In the genomic region with DNA sequence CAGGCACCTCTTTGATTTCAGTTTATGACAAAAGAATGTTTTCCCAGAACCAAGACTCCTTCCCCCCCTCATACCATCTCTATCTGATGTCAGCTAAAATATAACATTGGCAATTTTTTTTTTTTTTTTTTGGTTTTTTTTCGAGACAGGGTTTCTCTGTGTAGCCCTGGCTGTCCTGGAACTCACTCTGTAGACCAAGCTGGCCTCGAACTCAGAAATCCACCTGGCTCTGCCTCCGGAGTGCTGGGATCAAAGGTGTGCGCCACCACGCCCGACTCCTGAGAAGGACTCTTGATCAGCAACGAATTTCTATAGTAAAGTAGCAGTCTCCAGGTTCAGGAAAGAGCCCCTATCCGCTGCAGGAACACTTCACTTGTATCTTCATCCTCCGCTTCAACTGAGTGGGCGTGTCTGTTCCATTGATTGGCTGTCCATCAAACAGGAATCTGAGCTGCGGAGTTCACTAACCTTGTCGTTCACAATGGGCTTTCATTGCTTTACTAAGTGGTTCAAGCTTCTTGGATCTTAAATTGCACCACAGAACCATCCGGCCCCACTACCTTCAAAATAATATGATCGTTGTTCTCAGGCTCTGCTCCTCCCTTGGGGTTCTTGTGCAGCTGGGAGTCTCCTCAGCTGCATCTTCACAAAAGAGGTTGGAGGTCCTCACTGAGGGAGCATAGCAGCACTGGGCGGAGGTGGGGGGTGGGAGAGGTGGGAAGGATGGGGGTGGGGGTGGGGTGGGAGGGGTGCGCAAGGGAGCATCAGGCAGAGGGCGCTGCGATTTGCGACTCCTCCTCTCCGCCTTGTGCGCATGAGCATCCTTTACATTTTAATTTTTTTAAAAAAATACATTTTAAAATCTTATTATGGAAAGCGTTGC, we compare ENCODE assay signal across 8 mouse cellular contexts. TPM values are rescaled to one million over a fixed set of nuclear protein-coding genes. Genes with fewer than 3 reads are reported as not detected.
DNase-seq lines count a peak whose midpoint lies in the region; ATAC-seq and TF ChIP-seq lines count a peak whose summit lies in the region.

No protein-coding gene starts in this region.

- H3K4me2 ChIP-seq in heart, embryonic 12.5 days: peak overlapping the region; percentile 74
- peak overlapping the region; percentile 63 for H3K4me2 ChIP-seq in forebrain, embryonic 16.5 days (ENCODE audit: low read length)
- peak overlapping the region; percentile 45 for H3K4me2 ChIP-seq in limb, embryonic 15.5 days
- H3K4me2 ChIP-seq in stomach, embryonic 16.5 days (ENCODE audit: low read depth, low read length): peak overlapping the region; percentile 48

- H3K9ac ChIP-seq in heart, embryonic 12.5 days: 0 out of 2 replicates have a peak overlapping the region, but pooled peaks have one; percentile 50
- 0 out of 2 replicates have a peak overlapping the region, but pooled peaks have one; percentile 35 for H3K9ac ChIP-seq in ES-E14 (ENCODE audit: insufficient read depth, low read depth, low read length, poor library complexity, severe bottlenecking)
- peak overlapping the region; percentile 62 for H3K9ac ChIP-seq in forebrain, embryonic 16.5 days (replicated peaks; ENCODE audit: low read depth, low read length)
- no peak overlapping the region for H3K9ac ChIP-seq in limb, embryonic 15.5 days
- H3K9ac ChIP-seq in stomach, embryonic 16.5 days (ENCODE audit: low read length): no peak overlapping the region

- H3K4me1 ChIP-seq in heart, embryonic 12.5 days (replicated peaks): peaks cover 8% of the 10 kb centered on the region; the same call in 1 of the 2 replicates
- peaks cover 0 to 9% of the 10 kb centered on the region in 2 experiments; a peak in 1 of 4 replicates for H3K4me1 ChIP-seq in ES-E14 (ENCODE audit: control insufficient read depth in 2 of 2, insufficient read depth in 2 of 2, low read length in 2 of 2, poor library complexity in 1 of 2)
- 0 out of 2 replicates have a peak, but pooled peaks cover 3% of the 10 kb centered on the region for H3K4me1 ChIP-seq in forebrain, embryonic 16.5 days (replicated peaks; ENCODE audit: control insufficient read depth, insufficient read depth, low read length)
- H3K4me1 ChIP-seq in limb, embryonic 15.5 days: no peaks in the 10 kb centered on the region
- no peaks in the 10 kb centered on the region for H3K4me1 ChIP-seq in stomach, embryonic 16.5 days (ENCODE audit: control insufficient read depth, insufficient read depth, low read length)

- intact Hi-C loops in heart, postnatal 10 days (cut with DNase I): no loop called here

- 10% methylated on average over 22 of the region's 22 CpGs for WGBS in heart, embryonic 12.5 days
- 4% methylated on average over 22 of the region's 22 CpGs for WGBS in forebrain, embryonic 16.5 days
- 11% methylated on average over 22 of the region's 22 CpGs for WGBS in limb, embryonic 15.5 days
- 13% methylated on average over 22 of the region's 22 CpGs for WGBS in stomach, embryonic 16.5 days

- no peak overlapping the region for H3K27ac ChIP-seq in heart, embryonic 12.5 days (ENCODE audit: poor library complexity, severe bottlenecking)
- H3K27ac ChIP-seq in ES-E14 (ENCODE audit: insufficient read depth, low read depth, low read length, poor library complexity, severe bottlenecking): peak overlapping the region; percentile 78; the same call in 1 of the 2 replicates
- H3K27ac ChIP-seq in forebrain, embryonic 16.5 days (ENCODE audit: low read length): peak overlapping the region; percentile 87
- no peak overlapping the region for H3K27ac ChIP-seq in limb, embryonic 15.5 days
- no peak overlapping the region for H3K27ac ChIP-seq in stomach, embryonic 16.5 days (ENCODE audit: low read length)

- H3K27me3 ChIP-seq in heart, embryonic 12.5 days (replicated peaks): no peaks in the 10 kb centered on the region
- no peaks in the 10 kb centered on the region for H3K27me3 ChIP-seq in forebrain, embryonic 16.5 days (replicated peaks; ENCODE audit: control insufficient read depth, insufficient read depth, low read length)
- H3K27me3 ChIP-seq in limb, embryonic 15.5 days: no peaks in the 10 kb centered on the region
- H3K27me3 ChIP-seq in stomach, embryonic 16.5 days (ENCODE audit: control insufficient read depth, insufficient read depth, low read length): no peaks in the 10 kb centered on the region

- no peaks in the 10 kb centered on the region for H3K9me3 ChIP-seq in heart, embryonic 12.5 days (replicated peaks)
- no peaks in the 10 kb centered on the region for H3K9me3 ChIP-seq in ES-E14 (ENCODE audit: control insufficient read depth, insufficient read depth, low read depth, low read length)
- H3K9me3 ChIP-seq in forebrain, embryonic 16.5 days (ENCODE audit: control insufficient read depth, low read length): no peaks in the 10 kb centered on the region
- H3K9me3 ChIP-seq in limb, embryonic 15.5 days: no peaks in the 10 kb centered on the region
- H3K9me3 ChIP-seq in stomach, embryonic 16.5 days (replicated peaks; ENCODE audit: control insufficient read depth, low read length): no peaks in the 10 kb centered on the region

- no peaks in the 10 kb centered on the region for H3K36me3 ChIP-seq in heart, embryonic 12.5 days
- no peaks in the 10 kb centered on the region for H3K36me3 ChIP-seq in ES-E14 (ENCODE audit: control insufficient read depth, insufficient read depth, low read length, poor library complexity, severe bottlenecking)
- H3K36me3 ChIP-seq in forebrain, embryonic 16.5 days (ENCODE audit: control insufficient read depth, insufficient read depth): no peaks in the 10 kb centered on the region
- no peaks in the 10 kb centered on the region for H3K36me3 ChIP-seq in limb, embryonic 15.5 days
- no peaks in the 10 kb centered on the region for H3K36me3 ChIP-seq in stomach, embryonic 16.5 days (ENCODE audit: control insufficient read depth, insufficient read depth, low read length)

- in situ Hi-C loops in ES-E14 (cut with MboI; ENCODE audit: low sequenced_read_pairs in 2 of 2, unreplicated experiment in 2 of 2): no loop called here

- H3K4me3 ChIP-seq in heart, embryonic 12.5 days: peak overlapping the region; percentile 27
- H3K4me3 ChIP-seq in ES-E14 (ENCODE audit: insufficient read depth in 1 of 2, low read depth in 1 of 2, low read length in 2 of 2, poor library complexity in 1 of 2, severe bottlenecking in 1 of 2): peak overlapping the region; percentile 57 to 63
- peak overlapping the region; percentile 52 for H3K4me3 ChIP-seq in forebrain, embryonic 16.5 days (replicated peaks; ENCODE audit: low read length)
- H3K4me3 ChIP-seq in limb, embryonic 15.5 days: peak overlapping the region; percentile 30
- peak overlapping the region; percentile 26 for H3K4me3 ChIP-seq in stomach, embryonic 16.5 days (replicated peaks; ENCODE audit: low read length)

- no peak for ATAC-seq in heart, embryonic 12.5 days (ENCODE audit: insufficient number of reproducible peaks, low FRiP score)
- peak; percentile 84 for ATAC-seq in forebrain, embryonic 16.5 days
- ATAC-seq in limb, embryonic 15.5 days (ENCODE audit: insufficient number of reproducible peaks, low FRiP score, low TSS enrichment, low read depth): no peak
- ATAC-seq in stomach, embryonic 16.5 days (ENCODE audit: insufficient read depth, low FRiP score): no peak

- DNase-seq in heart, postnatal 10 days: no peak
- peak; percentile 57 for DNase-seq in ES-E14 (ENCODE audit: low read depth, low spot score)
- no peak for DNase-seq in adrenal gland, adult (ENCODE audit: inconsistent age in 2 of 2, low spot score in 1 of 2)
- no peak for DNase-seq in adrenal gland, adult 8-10 months

TF ChIP-seq in ES-E14, 5 proteins besides CTCF, POLR2A, EP300 and RAD21:
- TF ChIP-seq CHD2 (IDR thresholded peaks at IDR 0.05; ENCODE audit: low read depth, low read length): no peak
- TF ChIP-seq HCFC1 (IDR thresholded peaks at IDR 0.05; ENCODE audit: borderline replicate concordance, insufficient read depth, low read length): no peak
- no peak for TF ChIP-seq ZC3H11A (IDR thresholded peaks at IDR 0.05; ENCODE audit: borderline replicate concordance, low read depth, low read length)
- no peak for TF ChIP-seq MAFK (IDR thresholded peaks at IDR 0.05; ENCODE audit: insufficient read depth, low read depth, low read length)
- no peak for TF ChIP-seq ZNF384 (IDR thresholded peaks at IDR 0.05; ENCODE audit: low read depth, low read length)

RNA-seq across cellular contexts. Expression of a gene that starts 14.1 kb away (rescaled TPM):
- 119 and 127 TPM in 2 replicates for polyA plus RNA-seq in heart, embryonic 12.5 days (2016; fragmentation: Nextera tagmentation; extraction: Ambion mirVana)
- total RNA-seq in heart, postnatal 10 days (2021): 10 to 100 TPM; 37.4 to 37.7 TPM
- 86.0 and 90.5 TPM in 2 replicates for total RNA-seq in ES-E14 (2012; rRNA removed)
- 281 and 310 TPM in 2 replicates for polyA plus RNA-seq in forebrain, embryonic 16.5 days (2015; fragmentation: Nextera tagmentation; extraction: Ambion mirVana)
- 73.9 and 96.7 TPM in 2 replicates for polyA plus RNA-seq in limb, embryonic 15.5 days (2015; fragmentation: Nextera tagmentation; extraction: Ambion mirVana)
- polyA plus RNA-seq in stomach, embryonic 16.5 days (2015; fragmentation: Nextera tagmentation; extraction: Ambion mirVana): 61.7 and 72.9 TPM in 2 replicates
- 10 to 100 TPM; 49.0 to 67.3 (median 52.6) TPM for total RNA-seq in adrenal gland, adult 8-10 months (2022)

RNA-seq across cellular contexts. Expression of a gene that starts 24.9 kb away (rescaled TPM):
- polyA plus RNA-seq in heart, embryonic 12.5 days (2016; fragmentation: Nextera tagmentation; extraction: Ambion mirVana): 3.5 and 3.9 TPM in 2 replicates
- total RNA-seq in heart, postnatal 10 days (2021): 1 to 10 TPM; 1.1 to 1.7 TPM
- total RNA-seq in ES-E14 (2012; rRNA removed): 3.5 and 5.8 TPM in 2 replicates
- polyA plus RNA-seq in forebrain, embryonic 16.5 days (2015; fragmentation: Nextera tagmentation; extraction: Ambion mirVana): 6.1 and 6.7 TPM in 2 replicates
- 3.4 and 4.0 TPM in 2 replicates for polyA plus RNA-seq in limb, embryonic 15.5 days (2015; fragmentation: Nextera tagmentation; extraction: Ambion mirVana)
- polyA plus RNA-seq in stomach, embryonic 16.5 days (2015; fragmentation: Nextera tagmentation; extraction: Ambion mirVana): 3.7 and 4.2 TPM in 2 replicates
- 1 to 10 TPM; 2.6 to 3.4 (median 2.9) TPM for total RNA-seq in adrenal gland, adult 8-10 months (2022)

Comparison
In these comparisons a context has a peak if more than half of its experiments do, and no peak if none do; other contexts are left out.
1. H3K27ac ChIP-seq: peak in ES-E14 (single experiment) and forebrain, embryonic 16.5 days (single experiment); none in heart, embryonic 12.5 days (single experiment), limb, embryonic 15.5 days (single experiment) and stomach, embryonic 16.5 days (single experiment).
2. H3K9ac ChIP-seq: peak in heart, embryonic 12.5 days (single experiment), ES-E14 (single experiment) and forebrain, embryonic 16.5 days (single experiment); none in limb, embryonic 15.5 days (single experiment) and stomach, embryonic 16.5 days (single experiment).
3. Peak in every context shown above with its lines, with median percentiles within 50 percentile points of each other: H3K4me2 ChIP-seq and H3K4me3 ChIP-seq.